Mouse (Mus musculus) liver, adult 2 months (tissue): Measurements from ENCODE around the gene Slc4a11. TPM values are rescaled to one million over a fixed set of nuclear protein-coding genes. Genes with fewer than 3 reads are reported as not detected.

Experiments
- DNase-seq: peaks from one replicate; pipeline ENCODE4 v3.0.0-alpha.2; 2011; ENCODE audit warnings: low read depth, low spot score; ENCODE audit errors: extremely low read depth
- H3K27ac ChIP-seq: fragments of 200-500 bp; replicated peaks from 2 replicates; pipeline ENCODE4 v1.5.1; 2012; ENCODE audit warnings: low read depth, mild to moderate bottlenecking, control low read depth, inconsistent platforms, low read length; ENCODE audit not compliant: insufficient read depth
- H3K27me3 ChIP-seq: fragments of 200-500 bp; 2 replicates; pipeline ENCODE4 v1.6.1; 2012; ENCODE audit warnings: mild to moderate bottlenecking, moderate library complexity, low read length, inconsistent platforms; ENCODE audit not compliant: control insufficient read depth, insufficient read depth
- H3K36me3 ChIP-seq: fragments of 200-500 bp; 2 replicates; pipeline ENCODE4 v1.6.1; 2012; ENCODE audit warnings: low read length, inconsistent platforms; ENCODE audit not compliant: control insufficient read depth, insufficient read depth
- H3K4me1 ChIP-seq: fragments of 200-500 bp; 2 replicates; pipeline ENCODE4 v1.6.1; 2011; ENCODE audit warnings: low read length; ENCODE audit not compliant: control insufficient read depth, insufficient read depth
- H3K4me3 ChIP-seq: fragments of 200-500 bp; 2 replicates; pipeline ENCODE4 v1.5.1; 2011; ENCODE audit warnings: low read depth, mild to moderate bottlenecking, control low read depth, low read length, moderate library complexity; ENCODE audit not compliant: insufficient read depth
- H3K79me2 ChIP-seq: fragments of 200-500 bp; 2 replicates; pipeline ENCODE4 v1.6.1; 2012; ENCODE audit warnings: inconsistent platforms, mild to moderate bottlenecking, low read length, moderate library complexity; ENCODE audit not compliant: control insufficient read depth, insufficient read depth
- H3K9ac ChIP-seq: fragments of 200-500 bp; 2 replicates; pipeline ENCODE4 v1.6.1; 2012; ENCODE audit warnings: low read depth, mild to moderate bottlenecking, control low read depth, inconsistent platforms, low read length
- CTCF ChIP-seq: fragments of 200-500 bp; IDR thresholded peaks from 2 replicates; pipeline ENCODE4 v1.5.1; 2011; ENCODE audit warnings: low read depth, low read length, control low read depth
- POLR2A ChIP-seq: fragments of 200-500 bp; IDR thresholded peaks from 2 replicates; pipeline ENCODE4 v1.6.1; 2011; ENCODE audit warnings: low read length, control low read depth; ENCODE audit not compliant: insufficient read depth; ENCODE audit errors: extremely low read depth
- WGBS: fragments of 180-500 bp; shearing (Covaris S2); methylation state at CpG from one replicate; pipeline ENCODE4 v1.1.7; 2018; 5-methylcytosine and 5-hydroxymethylcytosine counted together
- polyA plus RNA-seq: library from polyadenylated mRNA; depleted of rRNA; stranded (reverse); fragments of >200 nt; gene quantifications from 2 replicates; pipeline ENCODE4 v1.2.3, GENCODE M21; 2012
- total RNA-seq: library from RNA; depleted of rRNA; stranded (reverse); fragments of >200 nt; gene quantifications from 2 replicates; pipeline ENCODE4 v1.2.3, GENCODE M21; 2014

The Slc4a11 gene
- total and polyA plus RNA-seq, 2 experiments, result 0.34 TPM; not detected in 1

GRCm38 (mm10) chr2:130707057-130707456 is 9.7 kb upstream of the Slc4a11 start:
- H3K36me3 ChIP-seq, result peaks cover 21% of the 10 kb centered on the region
- TF ChIP-seq CTCF, result no peak
- TF ChIP-seq POLR2A, result no peak
- H3K79me2 ChIP-seq, result no peaks in the 10 kb centered on the region
- no peak overlapping the region for H3K9ac ChIP-seq
- DNase-seq, result no peak
- no peaks in the 10 kb centered on the region for H3K27me3 ChIP-seq
- WGBS, result 50% methylated on average over 10 of the region's 10 CpGs
- H3K4me3 ChIP-seq, result no peak overlapping the region
- H3K4me1 ChIP-seq, result no peaks in the 10 kb centered on the region
- H3K27ac ChIP-seq, result no peak overlapping the region

- Histone ChIP-seq H3K27ac (no peak overlapping the region), H3K27me3 (no peaks in the 10 kb centered on the region), H3K79me2 (no peaks in the 10 kb centered on the region), H3K9ac (no peak overlapping the region), H3K4me1 (no peaks in the 10 kb centered on the region), H3K36me3 (peaks cover 21% of the 10 kb centered on the region; the same call in 1 of the 2 replicates), H3K4me3 (no peak overlapping the region)
- no peak for TF ChIP-seq CTCF
- TF ChIP-seq POLR2A, result no peak
- no peak for DNase-seq
- 32% methylated on average over 4 of the region's 4 CpGs for WGBS
Observed at GRCm38 (mm10) chr2:130706602-130707001, 9.3 kb upstream of the Slc4a11 start.

- no peak overlapping the region for H3K4me3 ChIP-seq
- H3K4me1 ChIP-seq, result no peaks in the 10 kb centered on the region
- no peaks in the 10 kb centered on the region for H3K27me3 ChIP-seq
- H3K27ac ChIP-seq, result no peak overlapping the region
- no peak for DNase-seq
- H3K9ac ChIP-seq, result no peak overlapping the region
- no peaks in the 10 kb centered on the region for H3K79me2 ChIP-seq
- H3K36me3 ChIP-seq, result peaks cover 11% of the 10 kb centered on the region; the same call in 1 of the 2 replicates
- TF ChIP-seq POLR2A, result no peak
- TF ChIP-seq CTCF, result no peak
- WGBS, result 88% methylated on average over 6 of the region's 6 CpGs
Observed at GRCm38 (mm10) chr2:130705178-130705577, 7.9 kb upstream of the Slc4a11 start.

GRCm38 (mm10) chr2:130704040-130705001 is 7.0 kb upstream of the Slc4a11 start:
- no peak overlapping the region for H3K9ac ChIP-seq
- no peaks in the 10 kb centered on the region for H3K4me1 ChIP-seq
- H3K27ac ChIP-seq, result no peak overlapping the region
- H3K79me2 ChIP-seq, result no peaks in the 10 kb centered on the region
- no peak for DNase-seq
- TF ChIP-seq CTCF (no peak), POLR2A (no peak)
- WGBS, result 84% methylated on average over 9 of the region's 9 CpGs
- no peaks in the 10 kb centered on the region for H3K27me3 ChIP-seq
- H3K4me3 ChIP-seq, result no peak overlapping the region
- peaks cover 2% of the 10 kb centered on the region; the same call in 1 of the 2 replicates for H3K36me3 ChIP-seq

- peaks cover 5% of the 10 kb centered on the region; the same call in 1 of the 2 replicates for H3K4me1 ChIP-seq
- no peaks in the 10 kb centered on the region for H3K36me3 ChIP-seq
- no peak overlapping the region for H3K27ac ChIP-seq
- WGBS, result 43% methylated on average over 14 of the region's 14 CpGs
- H3K4me3 ChIP-seq, result peak overlapping the region; percentile 50; the same call in 1 of the 2 replicates
- H3K79me2 ChIP-seq, result no peaks in the 10 kb centered on the region
- TF ChIP-seq POLR2A, result no peak
- TF ChIP-seq CTCF, result no peak
- no peak for DNase-seq
- peaks cover 19% of the 10 kb centered on the region for H3K27me3 ChIP-seq
- H3K9ac ChIP-seq, result no peak overlapping the region
Observed at GRCm38 (mm10) chr2:130697821-130698266, 525 bp upstream of the Slc4a11 start.
